Mouse (Mus musculus) lung, postnatal 0 days (tissue): ENCODE measurements at regions not wholly inside any gene's neighbourhood (a gene's known extent, or its start where the extent isn't known, plus 50 kb on each side); places are given as distances from the start of the nearest gene placed in this dataset.

ENCODE experiments used
- ATAC-seq: fragments of 200-750 bp; cut with Nextera tagmentation; 2 replicates; pipeline ENCODE4 v1.8.0; 2017; ENCODE audit warnings: moderate library complexity
- DNase-seq: peaks from one replicate; pipeline ENCODE4 v3.0.0-alpha.2; 2016; ENCODE audit warnings: low spot score
- H3K27ac ChIP-seq: fragments of 300-500 bp; sonication (generic); 2 replicates; pipeline ENCODE4 v1.5.1; 2014; ENCODE audit warnings: antibody characterized with exemption, mild to moderate bottlenecking, low read length, mixed read lengths
- H3K27me3 ChIP-seq: fragments of 300-500 bp; sonication (generic); replicated peaks from 2 replicates; pipeline ENCODE4 v1.6.1; 2014; ENCODE audit warnings: low read length, mixed read lengths; ENCODE audit not compliant: insufficient read depth
- H3K36me3 ChIP-seq: fragments of 300-500 bp; sonication (generic); 2 replicates; pipeline ENCODE4 v1.6.1; 2014; ENCODE audit warnings: low read length, mixed read lengths; ENCODE audit not compliant: insufficient read depth
- H3K4me1 ChIP-seq: fragments of 300-500 bp; sonication (generic); 2 replicates; pipeline ENCODE4 v1.6.1; 2014; ENCODE audit warnings: antibody characterized with exemption, low read depth, low read length, mixed read lengths; ENCODE audit not compliant: insufficient read depth
- H3K4me2 ChIP-seq: fragments of 300-500 bp; sonication (generic); replicated peaks from 2 replicates; pipeline ENCODE4 v1.6.1; 2014; ENCODE audit warnings: low read depth, mild to moderate bottlenecking, low read length, moderate library complexity, mixed read lengths
- H3K4me3 ChIP-seq: fragments of 300-500 bp; sonication (generic); 2 replicates; pipeline ENCODE4 v1.5.1; 2014; ENCODE audit warnings: low read depth, low read length
- H3K9ac ChIP-seq: fragments of 300-500 bp; sonication (generic); replicated peaks from 2 replicates; pipeline ENCODE4 v1.6.1; 2014; ENCODE audit warnings: low read depth, mild to moderate bottlenecking
- H3K9me3 ChIP-seq: fragments of 300-500 bp; sonication (generic); 2 replicates; pipeline ENCODE4 v1.6.1; 2016; ENCODE audit warnings: low read length, mixed read lengths
- CTCF ChIP-seq: IDR thresholded peaks from 2 replicates; pipeline ENCODE4 v1.5.1; 2016; ENCODE audit warnings: antibody characterized with exemption, mild to moderate bottlenecking
- EP300 ChIP-seq: IDR thresholded peaks from 2 replicates; pipeline ENCODE4 v1.6.1; 2016; ENCODE audit warnings: antibody characterized with exemption, mild to moderate bottlenecking, control low read depth
- WGBS: fragments of 180-500 bp; shearing (Covaris S2); extraction: QIAGEN DNeasy Blood & Tissue Kit; methylation state at CpG from one replicate; pipeline ENCODE4 v1.1.7; 2014; 5-methylcytosine and 5-hydroxymethylcytosine counted together

GRCm38 (mm10) chr7:67836117-67836949 lies 76.8 kb upstream of the Synm start:
- WGBS: 55% methylated on average over 18 of the region's 18 CpGs

GRCm38 (mm10) chr7:67831738-67832137 lies 72.2 kb upstream of the Synm start:
- Histone ChIP-seq H3K27ac (no peak overlapping the region), H3K4me2 (no peak overlapping the region), H3K9ac (no peak overlapping the region), H3K27me3 (no peaks in the 10 kb centered on the region), H3K4me3 (no peak overlapping the region), H3K36me3 (no peaks in the 10 kb centered on the region), H3K9me3 (no peaks in the 10 kb centered on the region), H3K4me1 (no peaks in the 10 kb centered on the region)
- WGBS: 74% methylated on average over 2 of the region's 2 CpGs
- TF ChIP-seq EP300: no peak
- peak; percentile 45 for TF ChIP-seq CTCF
- ATAC-seq: no peak
- peak; percentile 7 for DNase-seq

More at GRCm38 (mm10) chr7:67836117-67836949, 76.8 kb upstream of the Synm start:
- Histone ChIP-seq H3K9me3 (no peaks in the 10 kb centered on the region), H3K4me2 (no peak overlapping the region), H3K4me3 (no peak overlapping the region), H3K4me1 (no peaks in the 10 kb centered on the region), H3K9ac (no peak overlapping the region), H3K27me3 (no peaks in the 10 kb centered on the region), H3K36me3 (no peaks in the 10 kb centered on the region), H3K27ac (no peak overlapping the region)
- ATAC-seq (no peak), DNase-seq (peak; percentile 23)
- TF ChIP-seq EP300 (no peak), CTCF (no peak)

- no peak overlapping the region for H3K27ac ChIP-seq
Observed at GRCm38 (mm10) chr7:67827386-67827785, 67.8 kb upstream of the Synm start.

GRCm38 (mm10) chr7:67826936-67827335 lies 67.4 kb upstream of the Synm start:
- 92% methylated on average over 13 of the region's 13 CpGs for WGBS
- no peak overlapping the region for H3K4me3 ChIP-seq
- no peaks in the 10 kb centered on the region for H3K9me3 ChIP-seq
- no peaks in the 10 kb centered on the region for H3K4me1 ChIP-seq
- H3K27ac ChIP-seq: no peak overlapping the region
- no peak for TF ChIP-seq CTCF
- TF ChIP-seq EP300: no peak
- H3K9ac ChIP-seq: no peak overlapping the region
- H3K4me2 ChIP-seq: no peak overlapping the region
- ATAC-seq (no peak), DNase-seq (no peak)
- no peaks in the 10 kb centered on the region for H3K36me3 ChIP-seq
- no peaks in the 10 kb centered on the region for H3K27me3 ChIP-seq

More at GRCm38 (mm10) chr7:67827386-67827785, 67.8 kb upstream of the Synm start:
- no peak overlapping the region for H3K9ac ChIP-seq
- no peaks in the 10 kb centered on the region for H3K9me3 ChIP-seq
- H3K4me2 ChIP-seq: no peak overlapping the region
- DNase-seq (no peak), ATAC-seq (no peak)
- 55% methylated on average over 12 of the region's 12 CpGs for WGBS
- TF ChIP-seq CTCF (no peak), EP300 (no peak)
- H3K27me3 ChIP-seq: no peaks in the 10 kb centered on the region
- no peak overlapping the region for H3K4me3 ChIP-seq
- H3K36me3 ChIP-seq: no peaks in the 10 kb centered on the region
- no peaks in the 10 kb centered on the region for H3K4me1 ChIP-seq

GRCm38 (mm10) chr7:67826368-67826767 lies 66.8 kb upstream of the Synm start:
- Histone ChIP-seq H3K9ac (no peak overlapping the region), H3K36me3 (no peaks in the 10 kb centered on the region), H3K27me3 (no peaks in the 10 kb centered on the region), H3K27ac (no peak overlapping the region), H3K9me3 (no peaks in the 10 kb centered on the region), H3K4me2 (no peak overlapping the region), H3K4me3 (no peak overlapping the region), H3K4me1 (no peaks in the 10 kb centered on the region)
- TF ChIP-seq CTCF: no peak
- no peak for TF ChIP-seq EP300
- ATAC-seq (no peak), DNase-seq (no peak)
- WGBS: 81% methylated on average over 6 of the region's 6 CpGs

GRCm38 (mm10) chr7:67825636-67826280 lies 66.2 kb upstream of the Synm start:
- H3K9ac ChIP-seq: no peak overlapping the region
- ATAC-seq (peak; percentile 49), DNase-seq (peak; percentile 60)
- no peaks in the 10 kb centered on the region for H3K27me3 ChIP-seq
- H3K4me3 ChIP-seq: no peak overlapping the region
- no peak for TF ChIP-seq CTCF
- no peak for TF ChIP-seq EP300
- 67% methylated on average over 7 of the region's 7 CpGs for WGBS
- no peak overlapping the region for H3K4me2 ChIP-seq
- H3K4me1 ChIP-seq: no peaks in the 10 kb centered on the region
- no peaks in the 10 kb centered on the region for H3K9me3 ChIP-seq
- H3K36me3 ChIP-seq: no peaks in the 10 kb centered on the region
- H3K27ac ChIP-seq: no peak overlapping the region
